10 mouse cellular contexts compared by ENCODE assay signal in the genomic region with DNA sequence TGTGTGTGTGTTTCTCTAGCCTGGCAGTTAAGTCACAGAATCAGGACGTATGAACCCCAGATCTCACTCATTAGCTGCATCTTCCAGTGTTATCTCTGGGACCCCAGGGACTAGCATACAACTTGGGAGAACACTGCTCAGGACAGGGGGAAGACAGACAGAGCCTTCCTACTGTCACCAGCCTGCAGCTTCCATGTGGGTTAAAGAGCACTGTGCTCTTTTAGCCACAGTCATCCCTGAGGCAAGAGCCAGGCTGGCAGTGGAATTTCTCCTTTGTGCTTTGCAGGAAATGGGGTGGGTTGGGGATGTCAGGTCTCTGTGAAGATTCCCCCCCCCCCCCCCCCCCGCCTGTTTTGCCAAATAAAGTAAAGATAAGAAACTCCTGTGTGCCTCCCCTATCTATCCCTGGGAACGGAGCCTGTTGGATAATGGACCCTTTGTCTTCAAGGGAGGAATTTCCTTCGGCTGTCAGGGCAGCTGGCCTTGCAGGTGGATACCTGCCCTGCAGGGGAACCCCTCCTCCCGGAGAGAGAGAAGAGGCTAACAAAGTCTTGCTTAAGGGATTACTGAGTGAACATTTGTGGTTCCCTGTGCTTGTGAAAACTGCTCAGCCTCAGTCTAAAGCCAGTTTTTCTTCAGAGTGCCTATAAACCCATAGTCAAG.
DNase-seq lines count a peak whose midpoint lies in the region; ATAC-seq and TF ChIP-seq lines count a peak whose summit lies in the region.
"Had no signal": no experiment of that assay in that cellular context is flagged by ENCODE, and none has a peak within 500 bp of the region (broad histone marks: within the 10 kb centered on the region; RNA-seq: fewer than 3 reads in every experiment).

No protein-coding gene starts in this region.

- no peak for TF ChIP-seq POLR2A in cerebellum, adult 2 months (IDR thresholded peaks at IDR 0.05; ENCODE audit: borderline replicate concordance, insufficient read depth, low read length)

- H3K27ac ChIP-seq in lung, embryonic 16.5 days (ENCODE audit: low read length): peak overlapping the region; percentile 21; the same call in 1 of the 2 replicates
- peak overlapping the region; percentile 21 for H3K27ac ChIP-seq in stomach, embryonic 15.5 days
- H3K27ac ChIP-seq in cerebellum, adult 2 months (ENCODE audit: insufficient read depth, low read length): no peak overlapping the region
- H3K27ac ChIP-seq: embryonic facial prominence, embryonic 13.5 days; neural tube, embryonic 13.5 days had no signal

- WGBS in lung, embryonic 16.5 days: 26% methylated on average over 4 of the region's 5 CpGs
- WGBS in stomach, embryonic 15.5 days: 27% methylated on average over 5 of the region's 5 CpGs
- 40% methylated on average over 5 of the region's 5 CpGs for WGBS in cerebellum, adult 2 months

- no peak overlapping the region for H3K9ac ChIP-seq in lung, embryonic 16.5 days (ENCODE audit: low read length)
- H3K9ac ChIP-seq in stomach, embryonic 15.5 days: no peak overlapping the region
- H3K9ac ChIP-seq: embryonic facial prominence, embryonic 13.5 days; neural tube, embryonic 13.5 days had no signal

- H3K36me3 ChIP-seq in lung, embryonic 16.5 days (ENCODE audit: control insufficient read depth, insufficient read depth, low read length): peaks cover 2% of the 10 kb centered on the region; the same call in 1 of the 2 replicates
- no peaks in the 10 kb centered on the region for H3K36me3 ChIP-seq in stomach, embryonic 15.5 days
- H3K36me3 ChIP-seq: neural tube, embryonic 13.5 days had no signal

- H3K4me2 ChIP-seq in lung, embryonic 16.5 days (ENCODE audit: low read depth, low read length): no peak overlapping the region
- no peak overlapping the region for H3K4me2 ChIP-seq in stomach, embryonic 15.5 days
- H3K4me2 ChIP-seq: embryonic facial prominence, embryonic 13.5 days; neural tube, embryonic 13.5 days had no signal

- H3K4me3 ChIP-seq in lung, embryonic 16.5 days (ENCODE audit: low read length): no peak overlapping the region
- no peak overlapping the region for H3K4me3 ChIP-seq in stomach, embryonic 15.5 days (replicated peaks)
- no peak overlapping the region for H3K4me3 ChIP-seq in cerebellum, adult 2 months (replicated peaks; ENCODE audit: insufficient read depth, low read depth, low read length)
- H3K4me3 ChIP-seq: embryonic facial prominence, embryonic 13.5 days; neural tube, embryonic 13.5 days had no signal

- no peak for TF ChIP-seq CTCF in cerebellum, adult 2 months (IDR thresholded peaks at IDR 0.05; ENCODE audit: borderline replicate concordance, insufficient read depth, low read depth, low read length)

- H3K4me1 ChIP-seq in lung, embryonic 16.5 days (replicated peaks; ENCODE audit: control insufficient read depth, insufficient read depth, low read length): peaks cover 3% of the 10 kb centered on the region; the same call in 1 of the 2 replicates
- H3K4me1 ChIP-seq in stomach, embryonic 15.5 days: no peaks in the 10 kb centered on the region
- no peaks in the 10 kb centered on the region; the same call in 1 of the 2 replicates for H3K4me1 ChIP-seq in cerebellum, adult 2 months (ENCODE audit: control insufficient read depth, insufficient read depth, low read length)

- no peaks in the 10 kb centered on the region for H3K9me3 ChIP-seq in lung, embryonic 16.5 days (ENCODE audit: control insufficient read depth, low read length)
- no peaks in the 10 kb centered on the region for H3K9me3 ChIP-seq in stomach, embryonic 15.5 days
- H3K9me3 ChIP-seq: embryonic facial prominence, embryonic 13.5 days; neural tube, embryonic 13.5 days had no signal

- ATAC-seq in lung, embryonic 16.5 days (ENCODE audit: low read depth): peak; percentile 67; the same call in 1 of the 2 replicates
- no peak for ATAC-seq in stomach, embryonic 15.5 days (ENCODE audit: insufficient read depth, low FRiP score, low read depth)

- no peaks in the 10 kb centered on the region for H3K27me3 ChIP-seq in lung, embryonic 16.5 days (ENCODE audit: control insufficient read depth, insufficient read depth, low read depth, low read length)
- H3K27me3 ChIP-seq in stomach, embryonic 15.5 days (replicated peaks): no peaks in the 10 kb centered on the region
- no peaks in the 10 kb centered on the region; the same call in 1 of the 2 replicates for H3K27me3 ChIP-seq in cerebellum, adult 2 months (ENCODE audit: control insufficient read depth, insufficient read depth, low read length)
- H3K27me3 ChIP-seq: embryonic facial prominence, embryonic 13.5 days; neural tube, embryonic 13.5 days had no signal

- peak; percentile 33 for DNase-seq in embryo, embryonic 10 days (ENCODE audit: low spot score)
- DNase-seq in embryo, embryonic 11 days: no peak
- no peak for DNase-seq in lung, postnatal 25 days (ENCODE audit: low spot score)
- peak; percentile 26 for DNase-seq in forelimb bud, embryonic 11.5 days (ENCODE audit: low read depth, low spot score)
- DNase-seq in cerebellum, adult 2 months: no peak
- DNase-seq in cerebellum, adult 11-12 months: no peak

Comparison
In these comparisons a context has a peak if more than half of its experiments do, and no peak if none do; other contexts are left out.
1. DNase-seq: peak in embryo, embryonic 10 days (single experiment) and forelimb bud, embryonic 11.5 days (single experiment); none in embryo, embryonic 11 days (single experiment), lung, postnatal 25 days (single experiment), cerebellum, adult 2 months (0 of 2) and cerebellum, adult 11-12 months (single experiment).